Mouse (Mus musculus) lung, embryonic 14.5 days (tissue): ENCODE data around the gene Upk3b. TPM values are rescaled to one million over a fixed set of nuclear protein-coding genes. Genes with fewer than 3 reads are reported as not detected.

Experiments
- ATAC-seq: fragments of 200-750 bp; cut with Nextera tagmentation; 2 replicates; pipeline ENCODE4 v1.8.0; 2017; ENCODE audit warnings: mild to moderate bottlenecking, moderate TSS enrichment, moderate library complexity; ENCODE audit not compliant: insufficient read depth
- DNase-seq: peaks from one replicate; pipeline ENCODE4 v3.0.0-alpha.2; 2015
- H3K27ac ChIP-seq: fragments of 300-500 bp; sonication (generic); 2 replicates; pipeline ENCODE4 v1.5.1; 2014; ENCODE audit warnings: low read depth, mild to moderate bottlenecking, moderate library complexity
- H3K27me3 ChIP-seq: fragments of 300-500 bp; sonication (generic); 2 replicates; pipeline ENCODE4 v1.6.1; 2014; ENCODE audit warnings: low read length, control low read depth; ENCODE audit not compliant: insufficient read depth
- H3K36me3 ChIP-seq: fragments of 300-500 bp; sonication (generic); 2 replicates; pipeline ENCODE4 v1.6.1; 2014; ENCODE audit warnings: control low read depth; ENCODE audit not compliant: insufficient read depth
- H3K4me1 ChIP-seq: fragments of 300-500 bp; sonication (generic); 2 replicates; pipeline ENCODE4 v1.6.1; 2014; ENCODE audit warnings: antibody characterized with exemption, control low read depth; ENCODE audit not compliant: insufficient read depth
- H3K4me2 ChIP-seq: fragments of 300-500 bp; sonication (generic); 2 replicates; pipeline ENCODE4 v1.6.1; 2014; ENCODE audit warnings: mild to moderate bottlenecking
- H3K4me3 ChIP-seq: fragments of 300-500 bp; sonication (generic); 2 replicates; pipeline ENCODE4 v1.5.1; 2014; ENCODE audit warnings: low read depth, low read length
- H3K9ac ChIP-seq: fragments of 300-500 bp; sonication (generic); 2 replicates; pipeline ENCODE4 v1.6.1; 2014
- H3K9me3 ChIP-seq: fragments of 300-500 bp; sonication (generic); 2 replicates; pipeline ENCODE4 v1.6.1; 2016; ENCODE audit warnings: low read depth, low read length, control low read depth
- CTCF ChIP-seq: IDR thresholded peaks from 2 replicates; pipeline ENCODE4 v1.5.1; 2016; ENCODE audit warnings: antibody characterized with exemption, low read depth
- WGBS: fragments of 180-500 bp; shearing (Covaris S2); extraction: QIAGEN DNeasy Blood & Tissue Kit; methylation state at CpG from one replicate; pipeline ENCODE4 v1.1.7; 2014; 5-methylcytosine and 5-hydroxymethylcytosine counted together
- polyA plus RNA-seq: library from polyadenylated mRNA; unstranded; fragments of >200 nt; fragmentation: Nextera tagmentation; extraction: Ambion mirVana; gene quantifications from 2 replicates; pipeline ENCODE4 v1.2.1, GENCODE M21; 2014

Gene Upk3b
- polyA plus RNA-seq: 23.8 and 26.7 TPM in 2 replicates

- no peak for DNase-seq
- no peaks in the 10 kb centered on the region for H3K36me3 ChIP-seq
- H3K4me3 ChIP-seq: no peak within 1 kb of the TSS
- WGBS: 56% methylated on average over 17 of the region's 17 CpGs
- TF ChIP-seq CTCF: no peak
- H3K9me3 ChIP-seq: no peaks in the 10 kb centered on the region
- no peak within 1 kb of the TSS for H3K9ac ChIP-seq
- no peaks in the 10 kb centered on the region for H3K4me1 ChIP-seq
- H3K27me3 ChIP-seq: no peaks in the 10 kb centered on the region
- H3K27ac ChIP-seq: no peak within 1 kb of the TSS
- no peak within 1 kb of the TSS for H3K4me2 ChIP-seq
- peak; percentile 70 for ATAC-seq
Measured at GRCm38 (mm10) chr5:136038258-136039214, at the start of gene Upk3b. Upk3b (plus strand) TSS chr5:136038496.

GRCm38 (mm10) chr5:135990601-135991000, 47.7 kb upstream of the Upk3b start:
- DNase-seq (no peak), ATAC-seq (no peak)
- Histone ChIP-seq H3K36me3 (no peaks in the 10 kb centered on the region), H3K4me3 (no peak overlapping the region), H3K27me3 (no peaks in the 10 kb centered on the region), H3K27ac (no peak overlapping the region), H3K4me1 (0 out of 2 replicates have a peak, but pooled peaks cover under 1% of the 10 kb centered on the region), H3K4me2 (no peak overlapping the region), H3K9ac (no peak overlapping the region), H3K9me3 (no peaks in the 10 kb centered on the region)
- WGBS: 71% methylated on average over 5 of the region's 5 CpGs
- no peak for TF ChIP-seq CTCF

GRCm38 (mm10) chr5:135993381-135993965, 44.8 kb upstream of the Upk3b start:
- TF ChIP-seq CTCF: no peak
- Histone ChIP-seq H3K4me1 (0 out of 2 replicates have a peak, but pooled peaks cover 3% of the 10 kb centered on the region), H3K27me3 (no peaks in the 10 kb centered on the region), H3K36me3 (peaks cover 15% of the 10 kb centered on the region), H3K4me2 (no peak overlapping the region), H3K4me3 (no peak overlapping the region), H3K9me3 (no peaks in the 10 kb centered on the region), H3K9ac (no peak overlapping the region), H3K27ac (no peak overlapping the region)
- DNase-seq (no peak), ATAC-seq (no peak)
- WGBS: 44% methylated on average over 5 of the region's 5 CpGs

- Histone ChIP-seq H3K9me3 (no peaks in the 10 kb centered on the region), H3K4me2 (no peak overlapping the region; the same call in 1 of the 2 replicates), H3K4me3 (peak overlapping the region; percentile 74), H3K27ac (no peak overlapping the region), H3K9ac (no peak overlapping the region), H3K4me1 (0 out of 2 replicates have a peak, but pooled peaks cover 3% of the 10 kb centered on the region), H3K27me3 (no peaks in the 10 kb centered on the region), H3K36me3 (peaks cover 23% of the 10 kb centered on the region)
- DNase-seq: no peak
- TF ChIP-seq CTCF: no peak
- WGBS: 59% methylated on average over 8 of the region's 8 CpGs
- peak; percentile 32 for ATAC-seq
Measured at GRCm38 (mm10) chr5:135994335-135994724, 44.0 kb upstream of the Upk3b start.

GRCm38 (mm10) chr5:135994725-135995687, 43.3 kb upstream of the Upk3b start, which contains the start of gene Dtx2:
Dtx2 (plus strand) TSS chr5:135994800.
- H3K27ac ChIP-seq: peak within 1 kb of the TSS; percentile 82
- DNase-seq: peak; percentile 98
- 1% methylated on average over 43 of the region's 47 CpGs for whole genome bisulfite sequencing
- H3K4me1 ChIP-seq: 0 out of 2 replicates have a peak, but pooled peaks cover 3% of the 10 kb centered on the region
- no peaks in the 10 kb centered on the region for H3K9me3 ChIP-seq
- no peaks in the 10 kb centered on the region for H3K27me3 ChIP-seq
- peaks cover 30% of the 10 kb centered on the region for H3K36me3 ChIP-seq
- peak within 1 kb of the TSS; percentile 86 for H3K4me2 ChIP-seq
- peak; percentile 37 for TF ChIP-seq CTCF
- H3K9ac ChIP-seq: peak within 1 kb of the TSS; percentile 82
- ATAC-seq: peak; percentile 95
- peak within 1 kb of the TSS; percentile 74 for H3K4me3 ChIP-seq

GRCm38 (mm10) chr5:135996162-135996561, 42.1 kb upstream of the Upk3b start:
- Histone ChIP-seq H3K4me3 (no peak overlapping the region), H3K9ac (0 out of 2 replicates have a peak overlapping the region, but pooled peaks have one; percentile 82), H3K4me1 (0 out of 2 replicates have a peak, but pooled peaks cover 3% of the 10 kb centered on the region), H3K27ac (no peak overlapping the region), H3K4me2 (no peak overlapping the region; the same call in 1 of the 2 replicates), H3K9me3 (no peaks in the 10 kb centered on the region), H3K27me3 (no peaks in the 10 kb centered on the region), H3K36me3 (peaks cover 32% of the 10 kb centered on the region)
- DNase-seq (no peak), ATAC-seq (no peak)
- no peak for TF ChIP-seq CTCF
- WGBS: 83% methylated on average over 8 of the region's 8 CpGs
